In genomic region chr8:106405810-106406209, GRCm38 (mm10) we compare ENCODE assay signal across 9 mouse cellular contexts. TPM values are rescaled to one million over a fixed set of nuclear protein-coding genes. Genes with fewer than 3 reads are reported as not detected.
DNase-seq lines count a peak whose midpoint lies in the region; ATAC-seq and TF ChIP-seq lines count a peak whose summit lies in the region.
"Had no signal": no experiment of that assay in that cellular context is flagged by ENCODE, and none has a peak within 500 bp of the region (broad histone marks: within the 10 kb centered on the region; RNA-seq: fewer than 3 reads in every experiment).

No protein-coding gene starts in this region.

- intact Hi-C loops in left cerebral cortex, adult 2 months (cut with DNase I), result loop anchor here (10.0 kb wide), 1 partner anchor 241 kb away; the partner anchor contains the start of gene Slc7a6

- H3K27ac ChIP-seq in hindbrain, embryonic 10.5 days, result peak overlapping the region; percentile 79
- H3K27ac ChIP-seq in hindbrain, embryonic 14.5 days, result no peak overlapping the region
- peak overlapping the region; percentile 59; the same call in 1 of the 2 replicates for H3K27ac ChIP-seq in embryonic facial prominence, embryonic 14.5 days (replicated peaks; ENCODE audit: low read depth, low read length)
- H3K27ac ChIP-seq in left cerebral cortex, adult 2 months, result no peak overlapping the region

- ATAC-seq in hindbrain, embryonic 14.5 days (ENCODE audit: low FRiP score), result no peak
- no peak for ATAC-seq in embryonic facial prominence, embryonic 14.5 days (ENCODE audit: low read depth)
- ATAC-seq: Patski had no signal

- H3K4me2 ChIP-seq in hindbrain, embryonic 14.5 days (replicated peaks), result no peak overlapping the region
- peak overlapping the region; percentile 37 for H3K4me2 ChIP-seq in embryonic facial prominence, embryonic 14.5 days (ENCODE audit: low read depth, low read length)

- peaks cover 27% of the 10 kb centered on the region for H3K4me1 ChIP-seq in hindbrain, embryonic 10.5 days (replicated peaks)
- peaks cover 7% of the 10 kb centered on the region; the same call in 1 of the 2 replicates for H3K4me1 ChIP-seq in hindbrain, embryonic 14.5 days (replicated peaks; ENCODE audit: control insufficient read depth, insufficient read depth, low read length)
- H3K4me1 ChIP-seq in embryonic facial prominence, embryonic 14.5 days (ENCODE audit: control insufficient read depth, insufficient read depth, low read length), result peaks cover 14% of the 10 kb centered on the region

- H3K9me3 ChIP-seq in hindbrain, embryonic 10.5 days, result no peaks in the 10 kb centered on the region
- no peaks in the 10 kb centered on the region for H3K9me3 ChIP-seq in hindbrain, embryonic 14.5 days (ENCODE audit: control insufficient read depth, low read length)
- H3K9me3 ChIP-seq in embryonic facial prominence, embryonic 14.5 days (ENCODE audit: control insufficient read depth, low read length), result no peaks in the 10 kb centered on the region

- no peaks in the 10 kb centered on the region for H3K36me3 ChIP-seq in hindbrain, embryonic 10.5 days
- H3K36me3 ChIP-seq in hindbrain, embryonic 14.5 days (replicated peaks; ENCODE audit: control insufficient read depth, insufficient read depth), result no peaks in the 10 kb centered on the region
- no peaks in the 10 kb centered on the region for H3K36me3 ChIP-seq in embryonic facial prominence, embryonic 14.5 days (ENCODE audit: control insufficient read depth, insufficient read depth, low read length)

- no peak overlapping the region for H3K4me3 ChIP-seq in hindbrain, embryonic 10.5 days
- no peak overlapping the region for H3K4me3 ChIP-seq in hindbrain, embryonic 14.5 days (replicated peaks; ENCODE audit: low read length)
- H3K4me3 ChIP-seq in embryonic facial prominence, embryonic 14.5 days (ENCODE audit: low read depth, low read length), result 0 out of 2 replicates have a peak overlapping the region, but pooled peaks have one; percentile 6
- no peak overlapping the region for H3K4me3 ChIP-seq in left cerebral cortex, adult 2 months

- H3K27me3 ChIP-seq in hindbrain, embryonic 10.5 days (ENCODE audit: insufficient read depth, poor library complexity, severe bottlenecking), result no peaks in the 10 kb centered on the region
- no peaks in the 10 kb centered on the region for H3K27me3 ChIP-seq in hindbrain, embryonic 14.5 days (ENCODE audit: control insufficient read depth, insufficient read depth, low read length)
- no peaks in the 10 kb centered on the region for H3K27me3 ChIP-seq in embryonic facial prominence, embryonic 14.5 days (replicated peaks; ENCODE audit: control insufficient read depth, insufficient read depth, low read length)
- H3K27me3 ChIP-seq: Patski had no signal

- no peak overlapping the region for H3K9ac ChIP-seq in hindbrain, embryonic 14.5 days
- peak overlapping the region; percentile 36; the same call in 1 of the 2 replicates for H3K9ac ChIP-seq in embryonic facial prominence, embryonic 14.5 days (ENCODE audit: low read depth, low read length)

- TF ChIP-seq CTCF in left cerebral cortex, adult 2 months (IDR thresholded peaks at IDR 0.05), result no peak

- 64% methylated on average over 16 of the region's 16 CpGs for whole genome bisulfite sequencing in hindbrain, embryonic 10.5 days
- 75% methylated on average over 16 of the region's 16 CpGs for WGBS in hindbrain, embryonic 14.5 days
- 31% methylated on average over 16 of the region's 16 CpGs for WGBS in embryonic facial prominence, embryonic 14.5 days

- DNase-seq in hindbrain, embryonic 10.5 days (ENCODE audit: low spot score), result peak; percentile 32
- DNase-seq in hindbrain, embryonic 14.5 days (ENCODE audit: low spot score), result no peak
- DNase-seq in R1 (ENCODE audit: low read depth, low spot score), result peak; percentile 28
- DNase-seq in embryonic facial prominence, embryonic 14.5 days (ENCODE audit: low spot score), result peak; percentile 55
- peak; percentile 24 to 31 for DNase-seq in kidney, adult 8-10 months
- DNase-seq in urinary bladder, postnatal 10 days (ENCODE audit: low spot score), result no peak
- no peak for DNase-seq in left cerebral cortex, adult 2 months (ENCODE audit: extremely low spot score in 1 of 2, low spot score in 2 of 2)
- no peak for DNase-seq in thymus, postnatal 36 days

RNA-seq across cellular contexts. Expression of gene Zfp90, which starts 9.3 kb away (rescaled TPM):
- polyA plus RNA-seq in hindbrain, embryonic 10.5 days (2016; fragmentation: Nextera tagmentation; extraction: Ambion mirVana), result 24.1 and 26.1 TPM in 2 replicates
- 40.3 and 41.7 TPM in 2 replicates for polyA plus RNA-seq in hindbrain, embryonic 14.5 days (2014; fragmentation: Nextera tagmentation; extraction: Ambion mirVana)
- 18.4 and 22.9 TPM in 2 replicates for polyA plus RNA-seq in embryonic facial prominence, embryonic 14.5 days (2014; fragmentation: Nextera tagmentation; extraction: Ambion mirVana)
- 10 to 100 TPM; 11.1 to 11.8 TPM for total RNA-seq in left cerebral cortex, adult 2 months (2021)

Comparison
In these comparisons a context has a peak if more than half of its experiments do, and no peak if none do; other contexts are left out.
1. DNase-seq: peak in hindbrain, embryonic 10.5 days (single experiment), R1 (single experiment), embryonic facial prominence, embryonic 14.5 days (single experiment) and kidney, adult 8-10 months (2 of 2); none in hindbrain, embryonic 14.5 days (single experiment), urinary bladder, postnatal 10 days (single experiment), left cerebral cortex, adult 2 months (0 of 2) and thymus, postnatal 36 days (0 of 2).
2. H3K27ac ChIP-seq: peak in hindbrain, embryonic 10.5 days (single experiment) and embryonic facial prominence, embryonic 14.5 days (single experiment); none in hindbrain, embryonic 14.5 days (single experiment) and left cerebral cortex, adult 2 months (single experiment).